In the genomic region with DNA sequence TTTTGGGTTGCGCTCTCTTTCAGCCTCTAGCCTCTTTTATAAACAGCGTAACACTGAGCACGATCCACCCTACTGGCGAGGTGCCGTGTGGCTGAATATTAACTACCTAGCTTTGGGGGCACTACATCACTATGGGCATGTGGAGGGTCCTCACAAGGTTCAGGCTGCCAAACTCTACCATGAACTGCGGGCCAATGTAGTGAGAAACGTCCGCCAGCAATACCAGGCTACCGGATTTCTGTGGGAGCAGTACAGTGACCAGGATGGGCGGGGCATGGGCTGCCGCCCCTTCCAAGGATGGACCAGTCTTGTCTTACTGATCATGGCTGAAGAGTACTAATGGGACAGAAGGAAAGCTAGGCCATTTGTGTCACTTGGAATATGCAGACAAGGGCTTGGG, we compare ENCODE assay signal across 16 mouse cellular contexts. TPM values are rescaled to one million over a fixed set of nuclear protein-coding genes. Genes with fewer than 3 reads are reported as not detected.
DNase-seq lines count a peak whose midpoint lies in the region; ATAC-seq and TF ChIP-seq lines count a peak whose summit lies in the region.
"Had no signal": no experiment of that assay in that cellular context is flagged by ENCODE, and none has a peak within 500 bp of the region (broad histone marks: within the 10 kb centered on the region; RNA-seq: fewer than 3 reads in every experiment).

No protein-coding gene starts in this region.

- ATAC-seq in hindbrain, embryonic 12.5 days (ENCODE audit: low FRiP score) = no peak
- ATAC-seq in hindbrain, embryonic 14.5 days (ENCODE audit: low FRiP score) = no peak
- no peak for ATAC-seq in midbrain, embryonic 16.5 days

- no peak overlapping the region for H3K4me2 ChIP-seq in hindbrain, embryonic 12.5 days (replicated peaks)
- H3K4me2 ChIP-seq in hindbrain, embryonic 14.5 days (replicated peaks) = no peak overlapping the region
- H3K4me2 ChIP-seq in midbrain, embryonic 16.5 days (ENCODE audit: low read length) = no peak overlapping the region

- H3K27ac ChIP-seq in hindbrain, embryonic 12.5 days = 0 out of 2 replicates have a peak overlapping the region, but pooled peaks have one; percentile 23
- no peak overlapping the region for H3K27ac ChIP-seq in hindbrain, embryonic 14.5 days
- H3K27ac ChIP-seq in midbrain, embryonic 10.5 days (replicated peaks) = no peak overlapping the region
- no peak overlapping the region for H3K27ac ChIP-seq in midbrain, embryonic 16.5 days (ENCODE audit: low read length)
- H3K27ac ChIP-seq in embryonic fibroblast, embryonic 13.5 days (ENCODE audit: insufficient read depth, low read length) = no peak overlapping the region

- peak; percentile 36 for DNase-seq in cerebellum, adult 9-10 months
- DNase-seq in cerebellum, postnatal 25 days = no peak
- no peak for DNase-seq in hindbrain, embryonic 14.5 days (ENCODE audit: low spot score)
- no peak for DNase-seq in midbrain, embryonic 10.5 days (ENCODE audit: low spot score)
- no peak for DNase-seq in ovary, postnatal 36 days (ENCODE audit: low spot score)
- DNase-seq: adrenal gland, postnatal 25 days; cerebellum, adult 9-11 months; gastrocnemius, postnatal 10 days; heart, postnatal 10 days; kidney, adult 2 months; lung, postnatal 36 days; right cerebral cortex, adult 18-20 months; thymus, adult 18-20 months had no signal

- H3K27me3 ChIP-seq in hindbrain, embryonic 12.5 days = no peaks in the 10 kb centered on the region
- no peaks in the 10 kb centered on the region for H3K27me3 ChIP-seq in hindbrain, embryonic 14.5 days (ENCODE audit: control insufficient read depth, insufficient read depth, low read length)
- H3K27me3 ChIP-seq in midbrain, embryonic 10.5 days (ENCODE audit: low read depth, poor library complexity, severe bottlenecking) = no peaks in the 10 kb centered on the region
- H3K27me3 ChIP-seq in midbrain, embryonic 16.5 days (ENCODE audit: control insufficient read depth, insufficient read depth, low read depth, low read length) = no peaks in the 10 kb centered on the region

- whole genome bisulfite sequencing in hindbrain, embryonic 12.5 days = 84% methylated on average over 11 of the region's 11 CpGs
- WGBS in hindbrain, embryonic 14.5 days = 85% methylated on average over 11 of the region's 11 CpGs
- WGBS in midbrain, embryonic 10.5 days = 89% methylated on average over 11 of the region's 11 CpGs
- 87% methylated on average over 11 of the region's 11 CpGs for WGBS in midbrain, embryonic 16.5 days

- peaks cover 59% of the 10 kb centered on the region for H3K4me1 ChIP-seq in hindbrain, embryonic 12.5 days
- peaks cover 44% of the 10 kb centered on the region for H3K4me1 ChIP-seq in hindbrain, embryonic 14.5 days (replicated peaks; ENCODE audit: control insufficient read depth, insufficient read depth, low read length)
- H3K4me1 ChIP-seq in midbrain, embryonic 10.5 days = peaks cover 73% of the 10 kb centered on the region
- H3K4me1 ChIP-seq in midbrain, embryonic 16.5 days (ENCODE audit: control insufficient read depth, insufficient read depth, low read length) = peaks cover 42% of the 10 kb centered on the region
- peaks cover 8% of the 10 kb centered on the region; the same call in 1 of the 2 replicates for H3K4me1 ChIP-seq in embryonic fibroblast, embryonic 13.5 days (ENCODE audit: control insufficient read depth, insufficient read depth, low read length)

- H3K4me3 ChIP-seq in hindbrain, embryonic 12.5 days = no peak overlapping the region
- H3K4me3 ChIP-seq in hindbrain, embryonic 14.5 days (replicated peaks; ENCODE audit: low read length) = no peak overlapping the region
- H3K4me3 ChIP-seq in midbrain, embryonic 10.5 days = peak overlapping the region; percentile 89; the same call in 1 of the 2 replicates
- H3K4me3 ChIP-seq in midbrain, embryonic 16.5 days (ENCODE audit: low read depth, low read length) = no peak overlapping the region
- no peak overlapping the region for H3K4me3 ChIP-seq in embryonic fibroblast, embryonic 13.5 days (ENCODE audit: insufficient read depth, low read length)

- no peak overlapping the region for H3K9ac ChIP-seq in hindbrain, embryonic 12.5 days
- H3K9ac ChIP-seq in hindbrain, embryonic 14.5 days = no peak overlapping the region
- no peak overlapping the region for H3K9ac ChIP-seq in midbrain, embryonic 16.5 days (ENCODE audit: low read depth, low read length)

- no peak for TF ChIP-seq CTCF in embryonic fibroblast, embryonic 13.5 days (IDR thresholded peaks at IDR 0.05; ENCODE audit: borderline replicate concordance, insufficient read depth, low read length)

- no peaks in the 10 kb centered on the region for H3K9me3 ChIP-seq in hindbrain, embryonic 12.5 days (replicated peaks)
- no peaks in the 10 kb centered on the region for H3K9me3 ChIP-seq in hindbrain, embryonic 14.5 days (ENCODE audit: control insufficient read depth, low read length)
- no peaks in the 10 kb centered on the region for H3K9me3 ChIP-seq in midbrain, embryonic 10.5 days (replicated peaks)
- H3K9me3 ChIP-seq in midbrain, embryonic 16.5 days (replicated peaks; ENCODE audit: control insufficient read depth, low read length, poor library complexity, severe bottlenecking) = no peaks in the 10 kb centered on the region

- peaks cover 29% of the 10 kb centered on the region for H3K36me3 ChIP-seq in hindbrain, embryonic 12.5 days
- peaks cover 32% of the 10 kb centered on the region for H3K36me3 ChIP-seq in hindbrain, embryonic 14.5 days (replicated peaks; ENCODE audit: control insufficient read depth, insufficient read depth)
- H3K36me3 ChIP-seq in midbrain, embryonic 10.5 days = peaks cover 41% of the 10 kb centered on the region
- peaks cover 15% of the 10 kb centered on the region for H3K36me3 ChIP-seq in midbrain, embryonic 16.5 days (ENCODE audit: control insufficient read depth, insufficient read depth, low read length)

- TF ChIP-seq POLR2A in embryonic fibroblast, embryonic 13.5 days (IDR thresholded peaks at IDR 0.05; ENCODE audit: low read depth, low read length) = peak; percentile 6; the same call in 1 of the 2 replicates

RNA-seq across cellular contexts. Expression of a gene that starts 3.0 kb away (rescaled TPM):
- polyA plus RNA-seq in hindbrain, embryonic 12.5 days (2016; fragmentation: Nextera tagmentation; extraction: Ambion mirVana) = 206 and 212 TPM in 2 replicates
- polyA plus RNA-seq in hindbrain, embryonic 14.5 days (2014; fragmentation: Nextera tagmentation; extraction: Ambion mirVana) = 114 and 134 TPM in 2 replicates
- 138 and 180 TPM in 2 replicates for polyA plus RNA-seq in midbrain, embryonic 10.5 days (2016; fragmentation: Nextera tagmentation; extraction: Ambion mirVana)
- polyA plus RNA-seq in midbrain, embryonic 16.5 days (2015; fragmentation: Nextera tagmentation; extraction: Ambion mirVana) = 148 and 163 TPM in 2 replicates
- polyA plus RNA-seq in embryonic fibroblast, embryonic 13.5 days (2011; ENCODE audit: insufficient read length, low read depth, missing spikeins) = 37.3 and 44.5 TPM in 2 replicates

RNA-seq across cellular contexts. Expression of a gene that starts 3.1 kb away (rescaled TPM):
- 42.6 TPM in 2 replicates for polyA plus RNA-seq in hindbrain, embryonic 12.5 days (2016; fragmentation: Nextera tagmentation; extraction: Ambion mirVana)
- 23.9 and 24.0 TPM in 2 replicates for polyA plus RNA-seq in hindbrain, embryonic 14.5 days (2014; fragmentation: Nextera tagmentation; extraction: Ambion mirVana)
- 31.8 and 33.7 TPM in 2 replicates for polyA plus RNA-seq in midbrain, embryonic 10.5 days (2016; fragmentation: Nextera tagmentation; extraction: Ambion mirVana)
- polyA plus RNA-seq in midbrain, embryonic 16.5 days (2015; fragmentation: Nextera tagmentation; extraction: Ambion mirVana) = 20.9 and 21.6 TPM in 2 replicates
- 28.0 TPM in 2 replicates for polyA plus RNA-seq in embryonic fibroblast, embryonic 13.5 days (2011; ENCODE audit: insufficient read length, low read depth, missing spikeins)

RNA-seq across cellular contexts. Expression of a gene that starts 6.9 kb away (rescaled TPM):
- 19.6 and 19.9 TPM in 2 replicates for polyA plus RNA-seq in hindbrain, embryonic 12.5 days (2016; fragmentation: Nextera tagmentation; extraction: Ambion mirVana)
- 15.4 and 15.8 TPM in 2 replicates for polyA plus RNA-seq in hindbrain, embryonic 14.5 days (2014; fragmentation: Nextera tagmentation; extraction: Ambion mirVana)
- polyA plus RNA-seq in midbrain, embryonic 10.5 days (2016; fragmentation: Nextera tagmentation; extraction: Ambion mirVana) = 18.2 and 18.7 TPM in 2 replicates
- 13.3 and 14.5 TPM in 2 replicates for polyA plus RNA-seq in midbrain, embryonic 16.5 days (2015; fragmentation: Nextera tagmentation; extraction: Ambion mirVana)
- polyA plus RNA-seq in embryonic fibroblast, embryonic 13.5 days (2011; ENCODE audit: insufficient read length, low read depth, missing spikeins) = 6.6 and 7.4 TPM in 2 replicates

RNA-seq across cellular contexts. Expression of a gene that starts 9.5 kb away (rescaled TPM):
- polyA plus RNA-seq in hindbrain, embryonic 12.5 days (2016; fragmentation: Nextera tagmentation; extraction: Ambion mirVana) = 110 and 124 TPM in 2 replicates
- 110 and 129 TPM in 2 replicates for polyA plus RNA-seq in hindbrain, embryonic 14.5 days (2014; fragmentation: Nextera tagmentation; extraction: Ambion mirVana)
- polyA plus RNA-seq in midbrain, embryonic 10.5 days (2016; fragmentation: Nextera tagmentation; extraction: Ambion mirVana) = 148 and 153 TPM in 2 replicates
- polyA plus RNA-seq in midbrain, embryonic 16.5 days (2015; fragmentation: Nextera tagmentation; extraction: Ambion mirVana) = 113 and 115 TPM in 2 replicates
- 41.9 and 42.7 TPM in 2 replicates for polyA plus RNA-seq in embryonic fibroblast, embryonic 13.5 days (2011; ENCODE audit: insufficient read length, low read depth, missing spikeins)

RNA-seq across cellular contexts. Expression of a gene that starts 16.9 kb away (rescaled TPM):
- polyA plus RNA-seq in hindbrain, embryonic 12.5 days (2016; fragmentation: Nextera tagmentation; extraction: Ambion mirVana) = 40.7 and 42.6 TPM in 2 replicates
- polyA plus RNA-seq in hindbrain, embryonic 14.5 days (2014; fragmentation: Nextera tagmentation; extraction: Ambion mirVana) = 8.9 and 9.8 TPM in 2 replicates
- 35.3 and 39.7 TPM in 2 replicates for polyA plus RNA-seq in midbrain, embryonic 10.5 days (2016; fragmentation: Nextera tagmentation; extraction: Ambion mirVana)
- polyA plus RNA-seq in midbrain, embryonic 16.5 days (2015; fragmentation: Nextera tagmentation; extraction: Ambion mirVana) = 10.7 TPM in 2 replicates
- polyA plus RNA-seq in embryonic fibroblast, embryonic 13.5 days (2011; ENCODE audit: insufficient read length, low read depth, missing spikeins) = 13.4 and 15.4 TPM in 2 replicates
